Mouse (Mus musculus): ENCODE results near the gene Hcfc2. TPM values are rescaled to one million over a fixed set of nuclear protein-coding genes. Genes with fewer than 3 reads are reported as not detected.

Gene Hcfc2
- total and polyA plus RNA-seq, 2 experiments from 2014 or later: 27.0 to 27.2 TPM

DNA sequence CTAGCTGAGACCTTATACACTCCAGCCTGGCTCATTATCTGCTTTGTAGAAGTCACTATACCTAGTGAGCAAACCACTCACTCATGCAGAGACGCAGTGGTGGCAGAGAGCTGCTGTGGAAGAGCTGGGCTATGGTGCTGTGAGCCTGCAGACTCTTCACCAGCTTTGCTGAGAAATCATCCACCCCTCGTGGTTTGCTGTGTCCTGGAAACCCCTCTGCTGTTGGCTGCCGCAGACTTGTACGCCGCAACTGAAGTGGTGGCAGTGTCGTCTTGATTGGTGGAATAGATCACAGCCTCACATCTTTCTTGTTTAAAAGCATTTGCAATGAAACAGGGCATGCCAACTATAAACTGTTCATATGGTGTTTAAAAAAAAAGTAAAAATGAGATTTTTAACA, 48.3 kb downstream of the Hcfc2 start:
- Histone ChIP-seq H3K9ac (replicated peaks; ENCODE audit: low read length, poor library complexity, severe bottlenecking) (no peak overlapping the region), H3K4me3 (ENCODE audit: low read depth, low read length) (no peak overlapping the region), H3K4me2 (ENCODE audit: low read depth, low read length, poor library complexity, severe bottlenecking) (no peak overlapping the region), H3K9me3 (ENCODE audit: low read length) (no peaks in the 10 kb centered on the region), H3K27me3 (ENCODE audit: insufficient read depth, low read length) (no peaks in the 10 kb centered on the region), H3K27ac (ENCODE audit: low read depth, low read length) (no peak overlapping the region), H3K4me1 (ENCODE audit: insufficient read depth, low read length) (no peaks in the 10 kb centered on the region), H3K36me3 (ENCODE audit: insufficient read depth, low read length) (peaks cover 22% of the 10 kb centered on the region)
- no peak for TF ChIP-seq CTCF (IDR thresholded peaks at IDR 0.05)
- no peak for ATAC-seq (ENCODE audit: low FRiP score)
- WGBS: 92% methylated on average over 6 of the region's 6 CpGs
- DNase-seq (ENCODE audit: low spot score): no peak

DNA sequence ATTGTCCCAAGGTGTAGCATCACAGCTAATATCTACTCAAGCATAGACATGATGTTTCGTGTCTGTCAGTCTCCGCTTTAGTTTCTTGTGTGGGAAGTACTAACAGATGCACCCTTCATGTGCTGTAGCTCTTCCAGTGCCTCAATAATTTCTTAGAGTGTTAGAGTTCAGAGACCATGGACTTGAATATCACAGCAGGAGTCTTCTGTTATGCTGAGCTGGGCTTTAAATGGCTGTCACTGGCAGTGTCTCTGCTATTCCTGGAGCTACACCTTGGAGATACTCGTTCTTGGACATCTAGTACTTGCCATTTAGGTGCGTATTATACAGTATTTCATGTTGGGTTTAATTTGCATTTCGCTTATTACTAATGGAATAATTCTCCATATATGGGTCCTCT, 49.3 kb downstream of the Hcfc2 start:
- no peaks in the 10 kb centered on the region for H3K27me3 ChIP-seq (ENCODE audit: insufficient read depth, low read length)
- peaks cover 24% of the 10 kb centered on the region for H3K36me3 ChIP-seq (ENCODE audit: insufficient read depth, low read length)
- H3K9ac ChIP-seq (replicated peaks; ENCODE audit: low read length, poor library complexity, severe bottlenecking): no peak overlapping the region
- H3K9me3 ChIP-seq (ENCODE audit: low read length): no peaks in the 10 kb centered on the region
- no peak overlapping the region for H3K4me2 ChIP-seq (ENCODE audit: low read depth, low read length, poor library complexity, severe bottlenecking)
- 87% methylated on average over 5 of the region's 5 CpGs for WGBS
- DNase-seq (ENCODE audit: low spot score) (no peak), ATAC-seq (ENCODE audit: low FRiP score) (no peak)
- H3K27ac ChIP-seq (ENCODE audit: low read depth, low read length): no peak overlapping the region
- no peak for TF ChIP-seq CTCF (IDR thresholded peaks at IDR 0.05)
- no peak overlapping the region for H3K4me3 ChIP-seq (ENCODE audit: low read depth, low read length)
- no peaks in the 10 kb centered on the region for H3K4me1 ChIP-seq (ENCODE audit: insufficient read depth, low read length)

DNA sequence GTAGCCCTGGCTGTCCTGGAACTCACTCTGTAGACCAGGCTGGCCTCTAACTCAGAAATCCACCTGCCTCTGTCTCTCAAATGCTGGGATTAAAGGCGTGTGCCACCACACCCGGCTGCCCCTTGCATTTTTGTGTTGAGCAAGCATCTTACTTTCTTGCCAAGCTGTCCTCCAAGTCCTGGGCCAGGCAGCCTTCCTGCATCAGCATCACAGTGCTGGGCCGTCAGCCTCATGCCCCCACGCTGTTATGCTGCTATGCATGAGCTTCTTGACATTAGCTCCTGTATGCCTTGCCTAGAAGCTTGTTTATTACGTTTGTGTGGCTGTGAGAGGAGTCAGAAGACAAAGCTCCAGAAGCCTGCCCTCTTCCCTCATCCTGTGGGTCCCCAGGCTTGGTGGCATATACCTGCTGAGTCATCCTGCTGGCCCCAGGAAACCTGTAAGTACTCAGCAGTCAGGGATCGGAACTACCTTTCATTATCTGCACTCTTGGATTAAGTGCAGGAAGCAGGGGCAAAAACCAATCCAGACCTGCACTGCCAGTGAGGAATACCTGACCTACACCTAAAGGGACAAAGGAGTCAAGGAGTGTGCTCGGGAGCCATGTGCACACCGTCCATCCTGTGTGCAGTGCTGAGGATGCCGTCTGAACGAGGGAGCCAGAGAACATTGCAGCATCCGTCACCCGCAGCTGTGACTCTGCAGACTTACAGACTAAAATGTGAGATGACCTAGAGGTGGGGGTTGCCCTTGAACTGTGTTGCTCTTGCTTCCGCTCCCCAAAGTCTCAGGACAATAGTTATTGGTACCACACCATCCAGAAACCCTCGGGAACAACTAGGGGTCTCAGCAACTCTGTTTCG, 51.3 kb downstream of the Hcfc2 start:
- no peak overlapping the region for H3K9ac ChIP-seq (replicated peaks; ENCODE audit: low read length, poor library complexity, severe bottlenecking)
- H3K9me3 ChIP-seq (ENCODE audit: low read length): no peaks in the 10 kb centered on the region
- no peaks in the 10 kb centered on the region for H3K27me3 ChIP-seq (ENCODE audit: insufficient read depth, low read length)
- DNase-seq (ENCODE audit: low spot score) (no peak), ATAC-seq (ENCODE audit: low FRiP score) (no peak)
- H3K27ac ChIP-seq (ENCODE audit: low read depth, low read length): no peak overlapping the region
- H3K4me3 ChIP-seq (ENCODE audit: low read depth, low read length): no peak overlapping the region
- WGBS: 92% methylated on average over 15 of the region's 15 CpGs
- peaks cover 41% of the 10 kb centered on the region for H3K36me3 ChIP-seq (ENCODE audit: insufficient read depth, low read length)
- no peak for TF ChIP-seq CTCF (IDR thresholded peaks at IDR 0.05)
- no peaks in the 10 kb centered on the region for H3K4me1 ChIP-seq (ENCODE audit: insufficient read depth, low read length)
- H3K4me2 ChIP-seq (ENCODE audit: low read depth, low read length, poor library complexity, severe bottlenecking): no peak overlapping the region

GRCm38 (mm10) chr10:82750778-82751177, 54.8 kb downstream of the Hcfc2 start:
- DNase-seq (ENCODE audit: low spot score): no peak
- H3K4me2 ChIP-seq (ENCODE audit: low read depth, low read length, poor library complexity, severe bottlenecking): no peak overlapping the region
- no peaks in the 10 kb centered on the region for H3K9me3 ChIP-seq (ENCODE audit: low read length)
- H3K27me3 ChIP-seq (ENCODE audit: insufficient read depth, low read length): no peaks in the 10 kb centered on the region
- ATAC-seq (ENCODE audit: low FRiP score): no peak
- H3K4me3 ChIP-seq (ENCODE audit: low read depth, low read length): no peak overlapping the region
- H3K27ac ChIP-seq (ENCODE audit: low read depth, low read length): no peak overlapping the region
- H3K4me1 ChIP-seq (ENCODE audit: insufficient read depth, low read length): no peaks in the 10 kb centered on the region
- no peak overlapping the region for H3K9ac ChIP-seq (replicated peaks; ENCODE audit: low read length, poor library complexity, severe bottlenecking)
- H3K36me3 ChIP-seq (ENCODE audit: insufficient read depth, low read length): peaks cover 66% of the 10 kb centered on the region
- TF ChIP-seq CTCF (IDR thresholded peaks at IDR 0.05): no peak
- WGBS: 95% methylated on average over 6 of the region's 6 CpGs

DNA sequence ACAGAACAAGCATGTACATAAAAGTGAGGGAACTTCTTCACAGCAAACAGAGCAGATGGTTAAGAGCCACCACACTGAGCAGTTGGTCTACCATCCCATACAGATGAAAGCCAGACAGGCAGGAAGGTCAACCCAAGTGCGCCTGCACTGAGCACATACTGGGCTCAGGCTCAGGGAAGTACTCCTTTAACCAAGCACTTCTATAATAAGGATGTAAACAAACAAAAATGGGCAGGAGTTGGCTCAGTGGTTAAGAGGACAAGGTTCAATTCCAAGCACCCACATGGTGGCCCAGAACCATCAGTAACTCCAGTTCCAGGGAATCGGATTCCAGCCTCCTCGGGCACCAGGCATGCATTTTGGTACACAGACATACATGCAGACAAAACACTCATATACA, 57.0 kb downstream of the Hcfc2 start:
- Histone ChIP-seq H3K36me3 (ENCODE audit: insufficient read depth, low read length) (peaks cover 59% of the 10 kb centered on the region), H3K27ac (ENCODE audit: low read depth, low read length) (no peak overlapping the region), H3K4me2 (ENCODE audit: low read depth, low read length, poor library complexity, severe bottlenecking) (no peak overlapping the region), H3K9me3 (ENCODE audit: low read length) (no peaks in the 10 kb centered on the region), H3K9ac (replicated peaks; ENCODE audit: low read length, poor library complexity, severe bottlenecking) (no peak overlapping the region), H3K4me1 (ENCODE audit: insufficient read depth, low read length) (no peaks in the 10 kb centered on the region), H3K27me3 (ENCODE audit: insufficient read depth, low read length) (no peaks in the 10 kb centered on the region), H3K4me3 (ENCODE audit: low read depth, low read length) (no peak overlapping the region)
- DNase-seq (ENCODE audit: low spot score) (no peak), ATAC-seq (ENCODE audit: low FRiP score) (no peak)
- WGBS: 93% methylated on average over 3 of the region's 3 CpGs
- no peak for TF ChIP-seq CTCF (IDR thresholded peaks at IDR 0.05)

- Histone ChIP-seq H3K4me1 (ENCODE audit: insufficient read depth, low read length) (no peaks in the 10 kb centered on the region), H3K36me3 (ENCODE audit: insufficient read depth, low read length) (peaks cover 53% of the 10 kb centered on the region), H3K4me3 (ENCODE audit: low read depth, low read length) (no peak overlapping the region), H3K9ac (replicated peaks; ENCODE audit: low read length, poor library complexity, severe bottlenecking) (no peak overlapping the region), H3K9me3 (ENCODE audit: low read length) (no peaks in the 10 kb centered on the region), H3K27ac (ENCODE audit: low read depth, low read length) (no peak overlapping the region), H3K27me3 (ENCODE audit: insufficient read depth, low read length) (no peaks in the 10 kb centered on the region), H3K4me2 (ENCODE audit: low read depth, low read length, poor library complexity, severe bottlenecking) (no peak overlapping the region)
- no peak for TF ChIP-seq CTCF (IDR thresholded peaks at IDR 0.05)
- no peak for DNase-seq (ENCODE audit: low spot score)
- ATAC-seq (ENCODE audit: low FRiP score): no peak
- WGBS: 100% methylated on average over 1 of the region's 1 CpGs
These were observed 58.7 kb downstream of the Hcfc2 start for GRCm38 (mm10) chr10:82754642-82755041.
